Mouse (Mus musculus) left cerebral cortex, postnatal 10 days (tissue): ENCODE results near the gene Csf3. TPM values are rescaled to one million over a fixed set of nuclear protein-coding genes. Genes with fewer than 3 reads are reported as not detected.
"Not testable (repeated sequence)": the region's sequence is repeated elsewhere in the genome, so short reads cannot be mapped to it uniquely, and the experiment has no call there.

Experiments
- DNase-seq, 2 experiments: peaks; one replicate each; pipeline ENCODE4 v3.0.0; 2021 to 2022; ENCODE audit warnings: low spot score in 2 of 2, mixed read lengths in 1 of 2; ENCODE audit errors: extremely low spot score in 1 of 2
- intact Hi-C: fragments of 180-260 bp; cut with DNase I; formaldehyde crosslinking; loops from one replicate; pipeline ENCODE4 v1.15.1; 2025
- total RNA-seq, 2 experiments: library from RNA; stranded (reverse); gene quantifications; 2 replicates each; pipeline ENCODE4 v1.2.3; 2021

The Csf3 gene
- total RNA-seq, 2 experiments from 2014 or later: not detected

DNA sequence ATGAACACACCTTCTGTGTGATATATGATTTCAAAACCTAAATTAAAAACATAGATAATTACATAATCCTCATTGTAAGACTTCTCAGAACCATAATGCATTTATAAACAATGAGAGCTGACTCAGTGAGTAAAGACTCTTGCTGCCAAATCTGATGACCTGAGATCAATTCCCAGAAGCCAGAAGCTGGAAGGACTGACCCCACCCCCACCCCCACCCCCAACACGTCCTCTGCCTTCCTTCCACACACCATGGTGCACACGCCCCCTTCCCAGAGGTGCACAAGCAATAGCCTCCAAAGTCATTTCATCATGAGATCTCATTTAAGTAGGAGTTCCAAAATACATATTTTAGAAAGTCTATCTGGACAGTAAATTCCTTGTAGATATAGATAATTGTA is 19.7 kb downstream of the Csf3 start:
- no peak for DNase-seq
- intact Hi-C loops: no loop called here

DNA sequence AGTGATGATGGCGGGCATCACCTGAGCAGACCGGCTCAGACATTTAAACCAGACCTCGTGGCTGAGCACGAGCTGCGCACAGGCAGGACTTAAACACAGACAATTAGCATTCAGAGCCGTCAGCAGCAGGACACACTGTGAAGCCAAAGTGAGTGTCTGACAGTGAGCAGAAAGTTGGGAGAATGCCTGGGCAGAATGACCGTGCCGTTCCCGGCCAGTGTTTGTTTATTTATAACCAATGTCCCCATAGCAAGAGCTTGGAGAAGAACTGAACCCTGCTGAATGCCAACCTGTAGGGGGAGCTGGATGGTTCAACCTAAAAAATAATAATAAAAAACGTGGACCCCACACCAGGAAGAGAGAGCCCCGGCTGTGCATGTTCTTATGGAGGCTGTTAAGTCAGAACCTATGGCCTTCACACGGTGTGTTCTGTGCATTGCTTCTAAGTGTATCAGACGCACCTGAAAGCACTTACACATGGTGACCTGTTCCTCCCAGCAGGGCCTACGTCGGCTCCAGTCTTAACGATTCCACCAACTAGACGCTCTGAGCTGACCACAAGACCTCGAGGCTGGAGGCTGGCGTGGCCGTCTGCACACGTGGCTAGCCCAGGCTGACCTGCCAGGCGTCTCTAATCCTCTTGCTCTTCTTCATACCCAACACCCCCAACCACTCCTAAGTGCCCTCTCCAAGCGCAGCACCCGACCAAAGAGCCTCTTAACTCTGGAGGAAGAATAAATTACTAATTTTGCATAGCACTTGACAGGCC is 20.6 kb downstream of the Csf3 start:
- intact Hi-C loops: no loop called here
- DNase-seq: peak; percentile 64 to 67

DNA sequence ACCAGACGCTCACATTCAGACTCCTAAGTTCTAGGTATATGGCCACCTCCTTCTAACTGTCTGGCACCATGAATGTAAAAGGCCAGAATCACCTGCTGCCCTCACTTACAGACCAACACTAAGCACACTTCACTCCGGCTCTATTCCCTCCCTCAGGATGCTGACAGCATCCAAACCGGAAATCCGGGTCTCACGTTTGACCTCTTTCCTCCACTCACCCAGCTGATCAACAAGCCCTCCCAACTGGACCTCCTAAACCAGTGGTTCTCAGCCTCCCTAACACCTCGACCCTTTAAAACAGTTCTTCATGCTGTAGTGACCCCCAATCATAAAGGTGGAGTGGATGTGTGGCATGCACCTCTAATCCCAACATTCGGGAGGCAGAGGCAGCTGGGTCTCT is 22.0 kb downstream of the Csf3 start:
- DNase-seq: no peak
- intact Hi-C loops: no loop called here

DNA sequence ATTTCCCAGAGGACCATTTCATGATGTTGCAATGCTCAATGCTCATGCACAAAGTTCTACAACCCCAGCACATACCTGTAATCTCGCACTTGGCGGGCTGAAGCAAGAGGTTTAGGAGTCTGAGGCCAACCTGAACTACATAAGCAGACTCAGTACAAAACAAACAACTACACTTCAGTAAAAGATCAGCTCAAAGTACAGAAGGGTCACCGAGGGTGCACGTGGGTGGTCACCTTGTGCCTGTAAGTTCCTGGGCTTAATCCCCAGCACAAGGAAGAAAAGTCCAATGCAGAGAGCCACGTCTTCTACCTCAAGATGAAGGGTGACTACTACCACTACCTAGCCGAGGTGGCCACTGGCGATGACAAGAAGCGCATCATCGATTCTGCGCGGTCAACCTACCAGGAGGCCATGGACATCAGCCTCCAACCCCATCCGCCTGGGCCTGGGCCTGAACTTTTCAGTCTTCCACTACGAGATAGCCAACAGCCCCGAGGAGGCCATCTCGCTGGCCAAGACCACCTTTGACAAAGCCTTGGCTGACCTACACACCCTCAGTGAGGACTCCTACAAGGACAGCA is 25.0 kb downstream of the Csf3 start:
- intact Hi-C loops: no loop called here
- DNase-seq: no peak

DNA sequence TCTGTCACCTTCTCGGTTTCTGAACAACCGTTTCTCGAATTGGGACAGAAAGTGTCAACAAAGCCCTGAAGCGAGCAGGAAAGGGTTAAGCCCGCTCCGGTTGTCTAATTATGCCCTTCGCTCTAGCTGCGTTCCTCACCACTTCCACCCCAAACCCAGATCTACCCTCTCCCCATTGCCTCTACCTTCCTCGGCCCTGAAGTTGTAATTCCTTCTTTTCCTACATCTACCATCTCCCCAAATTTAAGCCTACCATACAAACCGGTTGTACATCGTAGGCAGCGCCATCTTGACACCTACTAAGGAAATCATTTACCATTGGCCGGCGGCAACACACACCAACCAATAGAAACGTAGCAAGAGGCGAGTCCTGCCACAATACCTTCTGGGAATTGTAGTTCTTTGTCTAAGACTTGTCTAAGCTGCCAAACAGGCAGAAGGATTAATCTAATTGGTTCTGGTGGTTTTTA is 28.1 kb downstream of the Csf3 start, which contains the start of gene Med24:
TSS of gene Med24 (minus strand) at position 317 of the 470 bp plus-strand sequence.
- DNase-seq: peak; percentile 88 to 93
- intact Hi-C loops: no loop called here

DNA sequence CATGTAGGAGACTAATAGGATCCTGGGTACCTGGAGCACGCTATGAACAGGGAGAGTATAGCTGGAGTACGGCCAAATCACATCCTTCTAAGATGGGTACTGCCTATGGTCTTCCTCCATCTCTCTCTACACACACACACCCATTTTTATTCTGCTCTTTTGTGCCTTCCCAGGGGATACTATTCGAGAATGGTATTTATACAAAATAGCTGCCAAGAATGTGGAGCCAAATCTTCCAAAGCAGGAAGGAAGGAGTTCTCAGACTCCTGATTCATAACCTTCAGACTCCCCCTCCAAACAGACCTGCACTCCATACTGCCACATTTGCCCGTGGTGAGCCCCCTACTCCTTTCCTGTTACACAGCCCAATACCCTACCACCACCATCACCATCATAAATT is 29.7 kb downstream of the Csf3 start:
- intact Hi-C loops: no loop called here
- DNase-seq: no peak

DNA sequence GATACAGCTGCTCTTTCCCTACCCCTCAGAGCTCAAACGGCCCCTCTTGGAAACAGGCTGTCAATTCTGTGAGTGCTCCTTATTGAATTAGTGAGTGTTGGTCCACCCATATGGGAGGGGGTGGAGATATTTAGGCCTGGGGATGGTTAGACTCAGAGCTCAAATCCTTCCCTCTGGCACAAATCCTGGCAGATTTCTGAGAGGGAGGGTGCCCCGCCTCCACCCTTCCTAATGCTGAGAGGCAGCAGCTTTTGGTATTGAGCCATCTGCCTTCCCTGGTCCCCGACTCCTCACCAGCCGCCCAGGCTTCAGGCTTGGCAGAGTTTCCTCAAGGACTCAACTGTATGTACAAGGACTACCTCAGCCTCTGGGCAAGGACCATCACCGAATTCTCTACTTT is 30.1 kb downstream of the Csf3 start:
- intact Hi-C loops: no loop called here
- peak; percentile 66 to 69 for DNase-seq

DNA sequence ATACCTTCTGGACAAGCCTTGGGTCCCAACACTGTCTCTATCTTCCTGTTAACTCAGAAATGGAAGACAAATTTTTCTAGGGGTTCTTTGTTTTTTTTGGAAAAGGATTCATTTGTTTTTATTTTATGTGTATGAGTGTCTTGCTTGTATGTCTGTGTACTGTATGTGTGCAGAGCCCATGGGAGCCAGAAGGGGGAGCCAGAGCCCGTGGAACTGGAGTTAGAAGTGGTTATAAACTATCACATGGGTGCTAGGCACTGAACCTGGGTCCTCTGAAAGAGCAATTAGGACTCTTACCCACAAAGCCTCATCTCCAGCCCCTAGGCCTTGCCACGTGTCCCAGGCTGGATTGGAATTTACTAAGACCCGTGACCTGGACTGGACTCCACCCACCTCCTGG is 33.0 kb downstream of the Csf3 start:
- intact Hi-C loops: no loop called here
- no peak for DNase-seq

DNA sequence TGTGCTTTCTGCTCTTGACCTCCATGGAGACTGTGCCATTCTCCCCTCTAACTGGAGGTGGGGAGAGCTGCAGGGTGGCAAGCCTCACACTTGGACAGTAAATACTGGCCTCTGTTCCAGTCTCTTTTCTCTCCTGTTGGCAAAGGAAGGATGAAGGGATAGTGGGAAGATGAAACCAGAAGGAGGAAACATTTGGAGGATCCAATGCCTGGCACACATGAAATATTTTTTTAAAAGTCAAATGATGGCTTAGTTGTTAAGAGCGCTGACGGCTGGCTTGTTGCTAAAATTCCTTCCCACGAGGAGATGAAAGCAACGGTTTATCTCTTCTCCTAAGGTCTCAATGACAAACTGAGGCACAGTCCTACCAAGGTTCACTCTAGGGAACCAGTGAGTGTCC is 34.0 kb downstream of the Csf3 start:
- DNase-seq: no peak
- intact Hi-C loops: no loop called here

DNA sequence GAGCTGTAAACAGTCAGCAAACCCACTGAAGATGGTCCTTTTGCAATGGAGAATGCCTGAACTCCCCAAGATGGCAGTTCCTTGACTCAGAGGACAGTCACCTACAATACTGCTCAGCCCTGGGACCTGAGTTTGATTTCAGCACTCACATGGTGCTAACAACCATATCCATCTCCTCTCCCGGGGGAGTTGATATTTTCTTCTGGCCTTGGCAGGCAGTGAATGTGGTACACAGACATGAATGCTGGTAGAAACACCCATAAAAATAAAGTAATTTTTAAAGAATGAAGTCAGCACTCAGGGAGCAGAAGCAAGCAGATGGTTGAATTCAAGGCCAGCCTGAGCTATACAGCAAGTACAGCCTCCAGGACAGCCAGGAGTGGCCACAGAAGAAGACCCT is 35.1 kb downstream of the Csf3 start:
- intact Hi-C loops: no loop called here
- DNase-seq: no peak

DNA sequence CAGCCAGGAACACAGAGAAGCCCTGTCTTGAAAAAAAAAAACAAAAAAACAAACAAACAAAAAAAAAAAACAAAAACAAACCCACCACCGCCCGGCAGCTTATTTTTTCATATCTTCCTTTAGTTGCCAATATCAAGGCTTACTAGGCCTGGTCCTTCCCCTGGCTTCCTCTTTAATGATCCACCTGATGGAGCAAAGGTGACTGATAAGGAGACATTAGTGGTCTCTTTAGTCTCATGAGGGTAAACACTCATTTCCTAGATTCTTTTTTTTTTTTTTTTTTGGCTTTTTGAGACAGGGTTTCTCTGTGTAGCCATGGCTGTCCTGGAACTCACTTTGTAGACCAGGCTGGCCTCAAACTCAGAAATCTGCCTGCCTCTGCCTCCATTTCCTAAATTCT is 36.2 kb downstream of the Csf3 start:
- DNase-seq, intact Hi-C loops: not testable (repeated sequence)

DNA sequence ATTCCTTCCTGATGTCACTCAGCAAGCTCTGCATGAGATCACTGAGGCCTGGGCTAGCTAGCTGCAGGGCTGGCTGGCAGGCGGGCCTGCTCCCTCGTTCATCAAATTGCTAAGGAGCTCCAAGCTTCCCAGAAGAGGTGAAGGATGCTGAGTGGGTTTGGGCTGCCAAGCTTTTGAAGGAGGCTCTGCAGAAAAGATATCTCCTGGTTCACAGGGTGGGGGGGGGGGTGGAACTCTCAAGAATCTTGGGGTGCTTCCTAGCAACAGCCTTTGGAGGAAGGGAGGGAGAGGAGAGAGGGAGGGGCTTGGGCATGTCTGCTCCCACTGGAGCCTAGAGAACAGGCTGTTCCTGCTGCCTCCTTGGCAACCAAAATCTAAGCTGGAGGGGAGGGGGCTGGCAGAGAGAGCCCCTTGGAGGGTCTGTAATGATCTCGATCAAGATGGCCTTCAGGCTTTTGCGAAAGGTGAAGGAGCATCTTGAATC is 37.4 kb downstream of the Csf3 start:
- peak; percentile 61 to 79 for DNase-seq
- intact Hi-C loops: no loop called here

DNA sequence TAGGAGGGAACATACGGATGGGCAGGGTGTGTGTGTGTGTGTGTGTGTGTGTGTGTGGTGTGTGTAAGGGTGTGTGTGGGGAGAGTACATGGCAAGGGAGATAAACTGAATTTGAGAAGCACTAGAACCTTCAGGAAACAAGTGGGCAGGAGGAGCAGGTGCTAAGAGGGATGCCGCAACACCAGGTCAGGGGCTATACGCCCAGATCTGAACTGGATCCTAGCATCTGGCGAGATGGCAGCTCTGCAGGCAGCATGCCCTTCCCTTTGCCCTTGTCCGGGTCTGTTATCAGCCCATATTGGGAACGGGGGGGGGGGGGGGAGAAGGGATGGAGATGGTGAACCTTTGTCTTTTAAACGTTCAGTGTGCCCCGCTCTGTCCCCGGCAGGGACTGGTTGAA is 37.9 kb downstream of the Csf3 start:
- no peak for DNase-seq
- intact Hi-C loops: no loop called here

DNA sequence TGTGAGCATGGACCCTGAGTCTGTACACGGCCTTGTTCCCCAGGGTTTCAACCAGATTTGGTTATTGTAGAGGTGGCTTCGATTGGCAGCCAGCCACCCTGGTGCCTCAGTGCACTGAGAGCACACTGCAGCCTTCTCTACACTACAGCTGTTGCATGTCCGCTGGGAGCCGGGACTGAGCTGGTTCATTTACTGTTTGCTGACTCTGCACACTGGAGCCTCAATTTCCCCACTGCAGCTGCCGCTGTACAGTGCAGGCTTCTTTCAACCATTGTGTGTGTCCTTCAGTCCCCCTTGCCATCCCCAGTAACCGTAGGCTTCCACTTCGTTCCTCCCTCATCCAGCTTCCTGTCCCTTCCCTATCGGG is 38.9 kb downstream of the Csf3 start:
- intact Hi-C loops: loop anchor here (5.0 kb wide), 1 partner anchor 42 kb away; no protein-coding TSS in a partner anchor
- DNase-seq: peak in 1 of 2 experiments; percentile 74

DNA sequence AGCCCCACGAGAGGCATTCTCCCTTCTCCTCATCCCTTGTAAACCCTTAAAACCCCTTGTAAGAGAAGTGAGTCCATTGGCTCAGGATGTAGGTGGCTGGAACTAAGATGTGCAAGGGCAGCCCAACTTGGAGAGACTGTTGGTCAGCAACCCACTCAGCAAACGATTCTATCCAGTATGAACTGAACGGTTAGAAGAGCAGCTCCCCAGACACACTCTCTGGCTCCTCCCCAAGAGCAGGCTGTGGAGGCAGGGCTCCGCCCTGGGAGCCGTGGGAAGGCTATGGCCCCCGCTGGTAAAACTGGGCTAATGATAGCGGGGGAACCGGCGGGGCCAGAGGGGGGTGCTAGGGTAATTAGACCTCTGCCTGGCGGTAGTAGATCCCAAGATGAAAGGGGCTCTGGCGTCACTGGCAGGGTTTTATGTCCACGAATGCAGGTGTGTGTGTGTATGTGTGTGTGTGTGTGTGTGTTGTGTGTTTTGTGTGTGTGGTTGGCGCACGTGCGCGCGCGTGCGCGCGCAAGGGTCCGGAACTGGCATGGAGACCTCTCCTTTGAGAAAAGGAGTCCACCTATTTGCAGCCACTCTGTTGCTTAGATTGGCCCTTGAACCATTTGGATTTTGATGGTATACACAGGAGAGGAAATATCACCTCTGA is 39.5 kb downstream of the Csf3 start, which contains the start of gene Thra:
TSS of gene Thra (plus strand) at position 246 of the 658 bp plus-strand sequence.
- intact Hi-C loops: loop anchor here (5.0 kb wide), 1 partner anchor 42 kb away; no protein-coding TSS in a partner anchor
- DNase-seq: peak; percentile 66 to 86

DNA sequence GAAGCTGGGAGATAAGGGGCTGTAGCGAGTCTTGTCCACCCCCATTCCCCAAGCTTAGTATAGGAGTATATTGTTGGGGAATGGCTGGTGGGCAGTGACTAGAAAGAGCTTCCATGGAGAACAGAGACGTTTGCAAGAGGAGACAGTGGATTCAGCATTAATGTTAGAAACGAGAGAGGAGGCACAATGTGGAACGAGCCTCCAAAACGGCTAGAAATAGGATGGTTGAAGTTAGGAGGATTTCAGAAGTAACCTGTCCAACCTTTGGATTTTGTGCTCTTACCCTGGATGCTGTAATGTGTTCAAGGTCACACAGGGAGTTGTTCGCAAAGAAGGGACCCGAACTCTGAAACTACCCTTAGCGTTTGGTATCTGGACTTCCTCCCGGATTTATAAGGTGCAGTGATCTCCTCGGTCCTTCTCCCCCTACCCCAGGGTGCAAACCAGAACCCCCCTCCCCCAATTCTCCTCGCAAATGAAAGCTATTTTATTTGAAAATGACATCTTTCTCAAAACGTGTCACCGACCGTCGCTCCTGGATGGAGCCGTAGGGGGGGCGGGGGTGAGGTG is 40.1 kb downstream of the Csf3 start:
- DNase-seq: no peak
- intact Hi-C loops: loop anchor here (5.0 kb wide), 1 partner anchor 41 kb away; no protein-coding TSS in a partner anchor

DNA sequence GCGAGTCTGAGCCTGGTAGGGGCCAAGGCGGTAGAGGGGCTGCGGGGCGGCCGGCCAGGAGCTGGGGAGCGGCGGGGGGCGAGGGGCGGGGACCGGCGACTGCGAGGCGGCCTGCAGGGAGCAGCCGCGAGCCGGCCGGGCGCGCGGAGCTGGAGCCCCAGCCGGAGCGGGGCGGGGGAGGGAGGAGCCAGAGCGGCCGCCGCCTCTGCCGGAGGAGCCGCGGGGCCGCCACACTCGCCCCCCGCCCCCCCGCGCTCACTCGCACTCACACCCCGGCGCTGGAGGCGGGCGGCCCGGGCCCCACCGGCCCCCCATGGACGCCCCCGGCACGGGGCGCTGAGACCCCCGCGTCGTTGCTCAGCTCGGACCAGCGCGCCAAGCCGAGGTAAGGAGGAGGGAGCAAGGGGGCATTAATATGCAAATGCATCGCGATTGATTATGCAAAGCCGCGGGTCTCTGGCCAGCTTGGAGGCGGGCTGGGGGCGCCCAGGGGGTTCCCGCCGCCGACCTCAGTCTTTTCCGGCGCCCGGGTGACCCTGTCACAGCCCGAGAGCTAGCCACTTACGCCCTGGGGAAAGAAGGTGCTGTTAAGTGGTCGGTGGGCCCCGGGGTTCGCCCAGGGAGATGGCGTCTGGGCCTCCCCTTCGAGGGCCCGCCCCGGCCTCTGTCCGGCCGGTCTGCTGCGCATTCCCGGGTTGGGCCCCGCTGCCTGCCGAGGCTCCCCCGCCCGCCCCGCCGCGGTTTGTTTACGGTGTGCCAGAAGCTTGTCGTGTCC is 40.7 kb downstream of the Csf3 start:
- intact Hi-C loops: loop anchor here (5.0 kb wide), 1 partner anchor 40 kb away; no protein-coding TSS in a partner anchor
- peak in 1 of 2 experiments; percentile 93 for DNase-seq
